Mouse (Mus musculus): ENCODE results near the gene Ttll3. TPM values are rescaled to one million over a fixed set of nuclear protein-coding genes. Genes with fewer than 3 reads are reported as not detected.

Ttll3 gene
- polyA plus RNA-seq, 1 experiment from 2014 or later, result 6.4 TPM

DNA sequence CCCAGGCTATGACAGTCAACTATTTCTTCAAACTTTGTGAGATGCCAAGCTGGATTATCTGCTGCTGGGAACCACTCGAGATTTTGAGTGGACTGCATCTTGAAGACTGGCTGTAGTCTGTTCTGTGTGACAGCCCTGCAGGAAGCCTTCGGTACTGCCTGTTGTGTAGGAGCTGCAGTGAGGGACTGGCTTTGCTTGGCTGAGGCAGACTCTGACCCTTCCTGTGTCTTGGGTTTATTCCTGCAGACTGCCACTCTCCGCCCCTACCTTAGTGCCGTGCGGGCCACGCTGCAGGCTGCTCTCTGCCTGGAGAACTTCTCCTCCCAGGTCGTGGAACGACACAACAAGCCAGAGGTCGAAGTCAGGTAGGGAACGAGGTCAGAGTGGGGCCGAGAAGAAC is 8.6 kb upstream of the Ttll3 start:
- Histone ChIP-seq H3K9me3 (no peaks in the 10 kb centered on the region), H3K9ac (no peak overlapping the region), H3K36me3 (peaks cover 55% of the 10 kb centered on the region), H3K27me3 (no peaks in the 10 kb centered on the region), H3K4me1 (peaks cover 10% of the 10 kb centered on the region), H3K27ac (no peak overlapping the region), H3K4me2 (replicated peaks) (no peak overlapping the region), H3K4me3 (no peak overlapping the region)
- ATAC-seq (ENCODE audit: insufficient number of reproducible peaks, insufficient read depth, low FRiP score, low TSS enrichment), result no peak
- 93% methylated on average over 11 of the region's 11 CpGs for WGBS

DNA sequence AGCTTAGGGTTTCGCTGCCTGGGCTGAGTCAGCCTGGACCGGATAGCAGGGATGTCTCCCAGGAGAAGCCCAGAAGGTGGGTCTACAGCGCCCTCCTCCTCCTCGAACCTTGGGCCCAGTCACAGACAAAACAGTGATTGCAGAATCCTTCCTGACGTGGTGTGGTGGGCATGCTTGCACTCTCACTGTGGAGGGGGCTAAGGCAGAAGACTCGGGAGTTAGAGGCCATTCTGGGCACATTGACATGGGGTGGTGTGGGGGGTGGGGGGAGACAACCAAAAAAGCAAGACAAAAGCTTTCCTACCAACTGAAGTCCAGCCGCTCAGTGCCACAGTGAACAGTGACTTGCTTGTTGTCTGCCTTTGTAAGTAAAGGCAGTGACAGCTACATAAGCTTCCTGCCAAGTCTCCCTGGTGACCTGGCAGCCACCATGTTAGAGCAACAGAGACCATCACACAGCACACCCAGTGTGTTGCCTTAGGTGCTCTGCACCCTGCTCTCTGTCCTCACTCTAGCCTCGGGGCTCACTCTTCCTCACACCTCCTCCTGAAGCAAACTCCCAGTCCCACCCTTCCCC is 4.6 kb upstream of the Ttll3 start:
- ATAC-seq (ENCODE audit: insufficient number of reproducible peaks, insufficient read depth, low FRiP score, low TSS enrichment), result no peak
- H3K4me3 ChIP-seq, result no peak overlapping the region
- peaks cover 1% of the 10 kb centered on the region for H3K4me1 ChIP-seq
- no peak overlapping the region for H3K9ac ChIP-seq
- H3K9me3 ChIP-seq, result no peaks in the 10 kb centered on the region
- no peak overlapping the region for H3K4me2 ChIP-seq (replicated peaks)
- peaks cover 82% of the 10 kb centered on the region for H3K36me3 ChIP-seq
- 90% methylated on average over 8 of the region's 8 CpGs for WGBS
- H3K27me3 ChIP-seq, result no peaks in the 10 kb centered on the region
- no peak overlapping the region for H3K27ac ChIP-seq

DNA sequence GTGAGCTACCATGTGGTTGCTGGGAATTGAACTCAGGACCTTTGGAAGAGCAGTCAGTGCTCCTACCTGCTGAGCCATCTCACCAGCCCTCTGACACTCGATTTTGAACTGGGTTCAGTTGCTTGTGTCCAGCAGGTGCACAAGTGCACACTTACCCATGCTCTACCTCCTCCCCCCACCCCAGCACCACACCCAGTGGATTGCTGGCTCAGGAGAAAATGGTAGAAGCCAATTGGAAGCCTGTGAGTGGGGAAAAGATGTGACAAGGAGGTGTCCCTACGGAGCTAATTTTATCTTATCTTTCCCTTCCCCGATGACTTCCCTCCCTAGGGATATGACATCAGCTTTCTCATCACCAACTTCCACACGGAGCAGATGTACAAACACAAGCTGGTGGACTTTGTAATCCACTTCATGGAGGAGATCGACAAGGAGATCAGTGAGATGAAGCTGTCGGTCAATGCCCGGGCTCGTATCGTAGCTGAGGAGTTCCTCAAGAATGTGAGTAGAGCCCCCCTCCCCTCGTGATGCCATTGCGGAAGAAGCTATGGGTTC is 3.8 kb upstream of the Ttll3 start:
- no peak for ATAC-seq (ENCODE audit: insufficient number of reproducible peaks, insufficient read depth, low FRiP score, low TSS enrichment)
- Histone ChIP-seq H3K4me2 (replicated peaks) (no peak overlapping the region), H3K27me3 (no peaks in the 10 kb centered on the region), H3K4me3 (no peak overlapping the region), H3K9me3 (no peaks in the 10 kb centered on the region), H3K36me3 (peaks cover 88% of the 10 kb centered on the region), H3K9ac (no peak overlapping the region), H3K27ac (no peak overlapping the region), H3K4me1 (peaks cover 4% of the 10 kb centered on the region; the same call in 1 of the 2 replicates)
- whole genome bisulfite sequencing, result 89% methylated on average over 11 of the region's 11 CpGs

DNA sequence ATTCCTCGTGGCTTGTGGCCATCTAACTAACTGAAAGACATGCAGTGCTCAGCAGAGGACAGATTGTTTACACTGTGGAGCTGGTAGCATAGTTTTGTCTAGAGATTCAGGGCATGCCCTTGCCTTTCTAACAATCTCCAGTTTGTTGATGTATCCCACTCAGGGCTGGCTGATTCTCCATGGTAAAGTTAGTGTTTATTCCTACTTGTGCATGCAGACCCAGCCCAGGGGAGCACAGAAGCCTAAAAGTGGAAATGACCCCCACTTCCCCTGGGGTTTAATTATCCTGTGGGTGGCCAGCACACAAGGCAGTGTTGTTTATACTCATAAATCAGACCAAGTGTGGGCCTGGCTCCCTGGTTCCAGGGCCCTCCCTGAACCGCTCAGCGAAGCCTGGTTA is 3.0 kb upstream of the Ttll3 start:
- no peak for ATAC-seq (ENCODE audit: insufficient number of reproducible peaks, insufficient read depth, low FRiP score, low TSS enrichment)
- WGBS, result 85% methylated on average over 3 of the region's 3 CpGs

GRCm38 (mm10) chr6:113390715-113391114 is 1.7 kb downstream of the Ttll3 start:
- WGBS, result 89% methylated on average over 3 of the region's 3 CpGs
- no peaks in the 10 kb centered on the region for H3K9me3 ChIP-seq
- H3K9ac ChIP-seq, result no peak overlapping the region
- H3K4me1 ChIP-seq, result peaks cover 19% of the 10 kb centered on the region; the same call in 1 of the 2 replicates
- no peak overlapping the region for H3K27ac ChIP-seq
- no peak overlapping the region for H3K4me2 ChIP-seq (replicated peaks)
- no peak overlapping the region for H3K4me3 ChIP-seq
- ATAC-seq (ENCODE audit: insufficient number of reproducible peaks, insufficient read depth, low FRiP score, low TSS enrichment), result no peak
- H3K36me3 ChIP-seq, result peaks cover 47% of the 10 kb centered on the region
- no peaks in the 10 kb centered on the region for H3K27me3 ChIP-seq

More for the DNA sequence above, 3.0 kb upstream of the Ttll3 start:
- H3K9ac ChIP-seq, result no peak overlapping the region
- H3K36me3 ChIP-seq, result peaks cover 84% of the 10 kb centered on the region
- no peak overlapping the region for H3K27ac ChIP-seq
- no peaks in the 10 kb centered on the region for H3K27me3 ChIP-seq
- no peaks in the 10 kb centered on the region for H3K9me3 ChIP-seq
- H3K4me3 ChIP-seq, result no peak overlapping the region
- no peak overlapping the region for H3K4me2 ChIP-seq (replicated peaks)
- peaks cover 4% of the 10 kb centered on the region; the same call in 1 of the 2 replicates for H3K4me1 ChIP-seq

- 27% methylated on average over 10 of the region's 10 CpGs for WGBS
- Histone ChIP-seq H3K27ac (0 out of 2 replicates have a peak overlapping the region, but pooled peaks have one; percentile 64), H3K4me1 (peaks cover 19% of the 10 kb centered on the region; the same call in 1 of the 2 replicates), H3K27me3 (no peaks in the 10 kb centered on the region), H3K9me3 (no peaks in the 10 kb centered on the region), H3K4me3 (peak overlapping the region; percentile 46), H3K4me2 (replicated peaks) (peak overlapping the region; percentile 92), H3K36me3 (peaks cover 42% of the 10 kb centered on the region), H3K9ac (peak overlapping the region; percentile 61)
- 0 out of 2 replicates have a peak, but pooled peaks have one; percentile 7 for ATAC-seq (ENCODE audit: insufficient number of reproducible peaks, insufficient read depth, low FRiP score, low TSS enrichment)
Observed at GRCm38 (mm10) chr6:113392015-113392386, 2.9 kb downstream of the Ttll3 start.

GRCm38 (mm10) chr6:113392387-113393071 is 3.5 kb downstream of the Ttll3 start:
- H3K9me3 ChIP-seq, result no peaks in the 10 kb centered on the region
- peak; percentile 87 for ATAC-seq (ENCODE audit: insufficient number of reproducible peaks, insufficient read depth, low FRiP score, low TSS enrichment)
- peak overlapping the region; percentile 61 for H3K9ac ChIP-seq
- under 1% methylated on average over 51 of the region's 51 CpGs for WGBS
- H3K4me2 ChIP-seq (replicated peaks), result peak overlapping the region; percentile 92
- H3K4me1 ChIP-seq, result peaks cover 19% of the 10 kb centered on the region; the same call in 1 of the 2 replicates
- H3K27me3 ChIP-seq, result no peaks in the 10 kb centered on the region
- peaks cover 37% of the 10 kb centered on the region for H3K36me3 ChIP-seq
- H3K27ac ChIP-seq, result peak overlapping the region; percentile 64
- H3K4me3 ChIP-seq, result peak overlapping the region; percentile 46

GRCm38 (mm10) chr6:113393951-113394350 is 4.9 kb downstream of the Ttll3 start:
- H3K27ac ChIP-seq, result no peak overlapping the region
- peaks cover 23% of the 10 kb centered on the region for H3K36me3 ChIP-seq
- ATAC-seq (ENCODE audit: insufficient number of reproducible peaks, insufficient read depth, low FRiP score, low TSS enrichment), result no peak
- H3K27me3 ChIP-seq, result no peaks in the 10 kb centered on the region
- H3K4me3 ChIP-seq, result no peak overlapping the region
- no peak overlapping the region for H3K4me2 ChIP-seq (replicated peaks)
- WGBS, result 88% methylated on average over 6 of the region's 6 CpGs
- peaks cover 19% of the 10 kb centered on the region; the same call in 1 of the 2 replicates for H3K4me1 ChIP-seq
- no peaks in the 10 kb centered on the region for H3K9me3 ChIP-seq
- no peak overlapping the region for H3K9ac ChIP-seq

DNA sequence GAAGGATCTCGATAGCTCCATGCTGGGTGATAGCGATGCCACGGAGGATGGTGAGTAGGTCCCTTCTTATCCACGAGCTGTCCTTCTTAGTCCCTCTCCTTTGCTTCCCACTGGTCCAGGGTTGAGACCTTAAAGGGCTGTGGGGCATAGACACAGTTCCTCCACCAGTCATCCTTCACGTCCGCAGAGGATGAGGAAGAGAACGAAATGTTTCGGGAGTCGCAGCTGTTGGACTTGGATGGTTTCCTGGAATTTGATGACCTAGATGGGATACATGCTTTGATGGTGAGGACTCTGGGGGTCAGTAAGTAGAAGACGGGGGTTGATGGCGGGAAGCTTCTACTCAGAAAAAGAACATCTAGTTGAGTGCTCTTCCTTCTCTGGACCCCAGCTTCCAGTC is 5.8 kb downstream of the Ttll3 start:
- Histone ChIP-seq H3K27ac (no peak overlapping the region), H3K4me2 (replicated peaks) (no peak overlapping the region), H3K4me1 (peaks cover 18% of the 10 kb centered on the region; the same call in 1 of the 2 replicates), H3K9ac (no peak overlapping the region), H3K36me3 (peaks cover 15% of the 10 kb centered on the region), H3K27me3 (no peaks in the 10 kb centered on the region), H3K4me3 (no peak overlapping the region), H3K9me3 (no peaks in the 10 kb centered on the region)
- WGBS, result 95% methylated on average over 11 of the region's 11 CpGs
- no peak for ATAC-seq (ENCODE audit: insufficient number of reproducible peaks, insufficient read depth, low FRiP score, low TSS enrichment)

DNA sequence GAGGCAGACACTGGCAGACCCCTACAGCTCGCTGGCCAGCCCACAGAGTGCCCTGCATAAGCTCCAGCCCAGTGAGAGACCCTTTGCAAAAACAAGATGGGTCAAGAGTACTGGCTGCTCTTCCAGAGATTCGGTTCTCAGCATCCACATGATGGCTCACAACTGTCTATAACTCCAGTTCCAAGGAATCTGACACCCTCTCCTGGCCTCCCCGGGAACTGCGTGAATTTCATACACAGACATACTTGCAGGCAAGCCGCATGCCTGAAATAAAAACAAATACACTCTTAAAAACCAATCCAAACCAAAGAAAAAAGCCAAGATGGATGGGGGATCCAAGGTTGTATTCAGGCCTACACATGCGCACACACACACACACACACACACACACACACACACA is 6.4 kb downstream of the Ttll3 start:
- Histone ChIP-seq H3K4me3 (no peak overlapping the region), H3K27me3 (no peaks in the 10 kb centered on the region), H3K4me1 (peaks cover 15% of the 10 kb centered on the region; the same call in 1 of the 2 replicates), H3K36me3 (peaks cover 8% of the 10 kb centered on the region), H3K4me2 (replicated peaks) (no peak overlapping the region), H3K27ac (no peak overlapping the region), H3K9me3 (no peaks in the 10 kb centered on the region), H3K9ac (no peak overlapping the region)
- 88% methylated on average over 6 of the region's 6 CpGs for WGBS
- no peak for ATAC-seq (ENCODE audit: insufficient number of reproducible peaks, insufficient read depth, low FRiP score, low TSS enrichment)

- no peaks in the 10 kb centered on the region for H3K9me3 ChIP-seq
- ATAC-seq (ENCODE audit: insufficient number of reproducible peaks, insufficient read depth, low FRiP score, low TSS enrichment), result no peak
- no peak overlapping the region for H3K27ac ChIP-seq
- 0 out of 2 replicates have a peak, but pooled peaks cover 6% of the 10 kb centered on the region for H3K36me3 ChIP-seq
- no peak overlapping the region for H3K4me3 ChIP-seq
- H3K4me2 ChIP-seq (replicated peaks), result no peak overlapping the region
- whole genome bisulfite sequencing, result 82% methylated on average over 10 of the region's 10 CpGs
- H3K4me1 ChIP-seq, result peaks cover 15% of the 10 kb centered on the region; the same call in 1 of the 2 replicates
- no peaks in the 10 kb centered on the region for H3K27me3 ChIP-seq
- no peak overlapping the region for H3K9ac ChIP-seq
Observed at GRCm38 (mm10) chr6:113396270-113397030, 7.4 kb downstream of the Ttll3 start.

Data from embryonic facial prominence, embryonic 12.5 days (tissue).